In genomic region chr2:77126939-77127338, GRCm38 (mm10) we compare ENCODE assay signal across 12 mouse cellular contexts. TPM values are rescaled to one million over a fixed set of nuclear protein-coding genes. Genes with fewer than 3 reads are reported as not detected.
DNase-seq lines count a peak whose midpoint lies in the region; ATAC-seq and TF ChIP-seq lines count a peak whose summit lies in the region.
"Had no signal": no experiment of that assay in that cellular context is flagged by ENCODE, and none has a peak within 500 bp of the region (broad histone marks: within the 10 kb centered on the region; RNA-seq: fewer than 3 reads in every experiment).

No protein-coding gene starts in this region.

- H3K36me3 ChIP-seq in limb, embryonic 14.5 days (ENCODE audit: control insufficient read depth, insufficient read depth, low read length), result no peaks in the 10 kb centered on the region
- no peaks in the 10 kb centered on the region for H3K36me3 ChIP-seq in limb, embryonic 10.5 days
- peaks cover 4% of the 10 kb centered on the region; the same call in 1 of the 2 replicates for H3K36me3 ChIP-seq in heart, embryonic 11.5 days (ENCODE audit: control insufficient read depth, insufficient read depth, low read length)
- peaks cover 32% of the 10 kb centered on the region for H3K36me3 ChIP-seq in myocyte (ENCODE audit: control insufficient read depth, insufficient read depth)
- H3K36me3 ChIP-seq: embryonic facial prominence, embryonic 13.5 days; liver, embryonic 15.5 days; midbrain, embryonic 13.5 days; stomach, embryonic 15.5 days had no signal

- peak; percentile 68 for DNase-seq in limb, embryonic 14.5 days (ENCODE audit: low spot score)
- no peak for DNase-seq in limb, embryonic 10.5 days (ENCODE audit: low spot score)
- peak; percentile 3 for DNase-seq in c-Kit-positive CD71-positive TER-119-positive erythroid progenitor cells, embryonic 14.5 days (ENCODE audit: low spot score)
- no peak for DNase-seq in ovary, postnatal 36 days (ENCODE audit: low spot score)
- DNase-seq: right cerebral cortex, postnatal 14 days had no signal

- H3K79me2 ChIP-seq in myocyte (ENCODE audit: control insufficient read depth, insufficient read depth), result no peaks in the 10 kb centered on the region

- ATAC-seq in limb, embryonic 14.5 days (ENCODE audit: low FRiP score, low read depth), result peak; percentile 83
- ATAC-seq in heart, embryonic 11.5 days (replicated peaks; ENCODE audit: insufficient number of reproducible peaks, low FRiP score, low TSS enrichment), result peak; percentile 80
- no peak for ATAC-seq in activated CD4-positive, CD25-positive, alpha-beta regulatory T cell, adult 4 months
- ATAC-seq: midbrain, embryonic 13.5 days had no signal

- 89% methylated on average over 1 of the region's 1 CpGs for WGBS in limb, embryonic 14.5 days
- WGBS in limb, embryonic 10.5 days, result 95% methylated on average over 1 of the region's 1 CpGs
- 38% methylated on average over 1 of the region's 1 CpGs for WGBS in heart, embryonic 11.5 days (ENCODE audit: insufficient replicate concordance)

- H3K4me3 ChIP-seq in limb, embryonic 14.5 days (replicated peaks; ENCODE audit: low read length), result no peak overlapping the region
- H3K4me3 ChIP-seq in limb, embryonic 10.5 days, result no peak overlapping the region
- no peak overlapping the region for H3K4me3 ChIP-seq in heart, embryonic 11.5 days (ENCODE audit: low read depth, low read length)
- H3K4me3 ChIP-seq in myocyte, result no peak overlapping the region
- H3K4me3 ChIP-seq: embryonic facial prominence, embryonic 13.5 days; liver, embryonic 15.5 days; midbrain, embryonic 13.5 days; stomach, embryonic 15.5 days had no signal

- H3K27me3 ChIP-seq in limb, embryonic 14.5 days (ENCODE audit: control insufficient read depth, insufficient read depth, low read length), result no peaks in the 10 kb centered on the region
- H3K27me3 ChIP-seq in limb, embryonic 10.5 days (ENCODE audit: low read depth, poor library complexity, severe bottlenecking), result no peaks in the 10 kb centered on the region
- H3K27me3 ChIP-seq in heart, embryonic 11.5 days (ENCODE audit: control insufficient read depth, insufficient read depth, low read length), result no peaks in the 10 kb centered on the region
- no peaks in the 10 kb centered on the region for H3K27me3 ChIP-seq in myocyte (ENCODE audit: control insufficient read depth, insufficient read depth, insufficient read length)
- H3K27me3 ChIP-seq: embryonic facial prominence, embryonic 13.5 days; liver, embryonic 15.5 days; midbrain, embryonic 13.5 days; stomach, embryonic 15.5 days had no signal

- no peaks in the 10 kb centered on the region for H3K9me3 ChIP-seq in limb, embryonic 14.5 days (ENCODE audit: control insufficient read depth, low read length)
- no peaks in the 10 kb centered on the region for H3K9me3 ChIP-seq in limb, embryonic 10.5 days (replicated peaks)
- no peaks in the 10 kb centered on the region for H3K9me3 ChIP-seq in heart, embryonic 11.5 days (replicated peaks; ENCODE audit: control insufficient read depth, low read length)
- H3K9me3 ChIP-seq: embryonic facial prominence, embryonic 13.5 days; liver, embryonic 15.5 days; midbrain, embryonic 13.5 days; stomach, embryonic 15.5 days had no signal

- H3K9ac ChIP-seq in limb, embryonic 14.5 days (ENCODE audit: low read depth, low read length, severe bottlenecking), result no peak overlapping the region
- no peak overlapping the region for H3K9ac ChIP-seq in heart, embryonic 11.5 days (ENCODE audit: low read depth, low read length)
- H3K9ac ChIP-seq: embryonic facial prominence, embryonic 13.5 days; liver, embryonic 15.5 days; midbrain, embryonic 13.5 days; stomach, embryonic 15.5 days had no signal

- no peaks in the 10 kb centered on the region for H3K4me1 ChIP-seq in limb, embryonic 14.5 days (ENCODE audit: control insufficient read depth, insufficient read depth, low read length)
- no peaks in the 10 kb centered on the region for H3K4me1 ChIP-seq in limb, embryonic 10.5 days
- H3K4me1 ChIP-seq in heart, embryonic 11.5 days (ENCODE audit: control insufficient read depth, insufficient read depth, low read length), result peaks cover 12% of the 10 kb centered on the region
- H3K4me1 ChIP-seq: embryonic facial prominence, embryonic 13.5 days; liver, embryonic 15.5 days; midbrain, embryonic 13.5 days; stomach, embryonic 15.5 days had no signal

- no peak overlapping the region for H3ac ChIP-seq in myocyte (ENCODE audit: control insufficient read depth, insufficient read length)

- TF ChIP-seq POLR2A in limb, embryonic 14.5 days (IDR thresholded peaks at IDR 0.05; ENCODE audit: borderline replicate concordance, extremely low read depth, insufficient read depth, insufficient read length), result no peak
- TF ChIP-seq POLR2A in myocyte (IDR thresholded peaks at IDR 0.05; ENCODE audit: insufficient read length, low read depth), result no peak

- no peak overlapping the region for H3K4me2 ChIP-seq in limb, embryonic 14.5 days (replicated peaks; ENCODE audit: low read depth, low read length, severe bottlenecking)
- H3K4me2 ChIP-seq in heart, embryonic 11.5 days, result no peak overlapping the region
- H3K4me2 ChIP-seq in myocyte (ENCODE audit: low read depth), result no peak overlapping the region
- H3K4me2 ChIP-seq: embryonic facial prominence, embryonic 13.5 days; liver, embryonic 15.5 days; midbrain, embryonic 13.5 days; stomach, embryonic 15.5 days had no signal

- no peak overlapping the region for H3K27ac ChIP-seq in limb, embryonic 14.5 days (replicated peaks; ENCODE audit: low read depth, low read length)
- no peak overlapping the region for H3K27ac ChIP-seq in limb, embryonic 10.5 days
- no peak overlapping the region for H3K27ac ChIP-seq in heart, embryonic 11.5 days (ENCODE audit: low read depth, low read length)
- H3K27ac ChIP-seq: embryonic facial prominence, embryonic 13.5 days; liver, embryonic 15.5 days; midbrain, embryonic 13.5 days; stomach, embryonic 15.5 days had no signal

TF ChIP-seq in myocyte, 11 proteins besides CTCF, POLR2A, EP300 and RAD21:
- TF ChIP-seq E2F4 (IDR thresholded peaks at IDR 0.05; ENCODE audit: insufficient read depth) (no peak), CEBPB (IDR thresholded peaks at IDR 0.05; ENCODE audit: insufficient read depth, poor library complexity, severe bottlenecking) (no peak), USF1 (IDR thresholded peaks at IDR 0.05; ENCODE audit: low read depth) (no peak), MYOG (IDR thresholded peaks at IDR 0.05; ENCODE audit: control insufficient read depth in 1 of 3, insufficient read depth in 1 of 3, insufficient read length in 2 of 3, low read depth in 2 of 3) (peak in 2 of 3 experiments; percentile 41 to 95), MYOD1 (IDR thresholded peaks at IDR 0.05; ENCODE audit: control insufficient read depth in 1 of 3, insufficient read length in 2 of 3, low read depth in 2 of 3) (peak; percentile 74 to 86 (median 84)), SRF (IDR thresholded peaks at IDR 0.05; ENCODE audit: control insufficient read depth, insufficient read length, low read depth) (no peak), TCF3 (IDR thresholded peaks at IDR 0.05; ENCODE audit: insufficient read length, low read depth) (peak; percentile 38), MAX (IDR thresholded peaks at IDR 0.05; ENCODE audit: low read depth) (no peak), TCF12 (IDR thresholded peaks at IDR 0.05; ENCODE audit: insufficient read depth, poor library complexity, severe bottlenecking) (peak; percentile 73)

RNA-seq across cellular contexts. Expression of gene Ccdc141, which starts 43.5 kb away (rescaled TPM):
- polyA plus RNA-seq in limb, embryonic 14.5 days (2012; rRNA removed), result 8.9 TPM in 2 replicates
- polyA plus RNA-seq in limb, embryonic 14.5 days (2014; fragmentation: Nextera tagmentation; extraction: Ambion mirVana), result 14.5 and 15.3 TPM in 2 replicates
- 2.1 and 4.4 TPM in 2 replicates for polyA plus RNA-seq in limb, embryonic 10.5 days (2016; fragmentation: Nextera tagmentation; extraction: Ambion mirVana)
- 163 and 234 TPM in 2 replicates for polyA plus RNA-seq in heart, embryonic 11.5 days (2014; fragmentation: Nextera tagmentation; extraction: Ambion mirVana)
- polyA plus RNA-seq in myocyte (2012; fragmentation: generic; extraction: Trizol), result 43.2 TPM
- 1 to 10 TPM; 2.2 to 2.5 TPM for polyA plus RNA-seq in activated CD4-positive, CD25-positive, alpha-beta regulatory T cell, adult 4 months (2017; shearing (Covaris generic))

Comparison
In these comparisons a context has a peak if more than half of its experiments do, and no peak if none do; other contexts are left out.
1. DNase-seq: peak in limb, embryonic 14.5 days (single experiment) and c-Kit-positive CD71-positive TER-119-positive erythroid progenitor cells, embryonic 14.5 days (single experiment); none in limb, embryonic 10.5 days (single experiment) and ovary, postnatal 36 days (single experiment).